Mouse (Mus musculus) ovary, postnatal 36 days (tissue): Measurements from ENCODE around the gene Inka2.
"Not testable (repeated sequence)": the region's sequence is repeated elsewhere in the genome, so short reads cannot be mapped to it uniquely, and the experiment has no call there.

Source experiments
- DNase-seq: peaks from one replicate; pipeline ENCODE4 v3.0.0; 2022; ENCODE audit warnings: low spot score, mixed read lengths

Gene Inka2

GRCm38 (mm10) chr3:105697148-105697441 is 7.3 kb upstream of the Inka2 start:
- no peak for DNase-seq

GRCm38 (mm10) chr3:105698311-105698710 is 6.1 kb upstream of the Inka2 start:
- no peak for DNase-seq

- no peak for DNase-seq
Measured at GRCm38 (mm10) chr3:105699241-105699933, 5.0 kb upstream of the Inka2 start.

DNA sequence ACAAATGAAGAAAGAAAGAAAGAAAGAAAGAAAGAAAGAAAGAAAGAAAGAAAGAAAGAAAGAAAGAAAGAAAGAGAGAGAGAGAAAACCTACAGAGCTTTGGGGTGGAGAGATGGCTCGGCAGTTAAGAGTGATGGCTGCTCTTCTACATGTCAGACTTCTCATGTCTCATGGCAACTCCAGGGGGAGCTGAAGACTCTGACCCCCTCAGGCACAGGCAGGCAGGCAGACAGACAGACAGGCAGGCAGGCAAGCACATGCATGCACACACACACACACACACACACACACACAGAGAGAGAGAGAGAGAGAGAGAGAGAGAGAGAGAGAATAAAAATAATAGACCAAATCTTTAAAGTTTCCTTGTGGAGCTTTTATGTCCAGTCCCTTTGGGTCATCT is 3.6 kb upstream of the Inka2 start:
- DNase-seq: not testable (repeated sequence)

DNA sequence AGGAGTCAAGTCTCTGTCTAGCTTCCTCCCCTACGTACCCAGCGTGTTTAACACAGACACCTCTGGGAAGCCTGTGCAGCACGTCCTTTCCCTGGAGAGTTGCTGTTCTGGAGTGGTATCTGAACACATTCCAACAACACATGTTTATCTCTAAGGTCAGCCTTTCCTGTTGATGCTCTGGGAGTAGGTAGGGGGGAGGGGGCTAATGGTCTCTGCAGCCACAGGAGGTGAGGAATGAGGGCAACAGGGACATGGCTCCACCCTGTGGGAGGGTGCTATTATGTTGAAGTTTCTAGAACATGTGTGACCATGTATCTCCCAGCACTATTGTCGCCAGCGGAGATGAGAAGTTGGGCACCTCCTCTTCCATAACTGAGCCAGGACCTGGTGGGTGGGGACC is 3.0 kb upstream of the Inka2 start:
- DNase-seq: no peak

DNA sequence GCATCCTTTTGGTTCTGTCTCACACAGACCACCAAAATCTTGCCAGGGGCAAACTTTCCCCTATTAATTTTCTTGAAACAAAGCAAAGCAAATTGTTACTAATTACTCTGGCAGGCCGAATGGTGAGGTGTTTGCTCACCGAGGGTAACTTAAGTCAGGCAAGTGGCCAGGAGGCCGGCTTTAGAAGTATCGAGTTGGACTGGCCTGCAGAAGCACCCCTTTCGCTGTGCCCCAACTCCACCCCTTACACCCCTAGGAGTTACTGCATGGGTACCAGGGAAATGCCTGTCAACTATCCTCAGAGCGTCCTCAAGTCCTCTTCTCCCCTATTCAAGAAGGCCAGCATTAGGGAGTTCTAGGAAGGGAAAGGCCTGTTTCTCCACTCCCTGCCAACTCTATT is 828 bp upstream of the Inka2 start:
- DNase-seq: no peak

DNA sequence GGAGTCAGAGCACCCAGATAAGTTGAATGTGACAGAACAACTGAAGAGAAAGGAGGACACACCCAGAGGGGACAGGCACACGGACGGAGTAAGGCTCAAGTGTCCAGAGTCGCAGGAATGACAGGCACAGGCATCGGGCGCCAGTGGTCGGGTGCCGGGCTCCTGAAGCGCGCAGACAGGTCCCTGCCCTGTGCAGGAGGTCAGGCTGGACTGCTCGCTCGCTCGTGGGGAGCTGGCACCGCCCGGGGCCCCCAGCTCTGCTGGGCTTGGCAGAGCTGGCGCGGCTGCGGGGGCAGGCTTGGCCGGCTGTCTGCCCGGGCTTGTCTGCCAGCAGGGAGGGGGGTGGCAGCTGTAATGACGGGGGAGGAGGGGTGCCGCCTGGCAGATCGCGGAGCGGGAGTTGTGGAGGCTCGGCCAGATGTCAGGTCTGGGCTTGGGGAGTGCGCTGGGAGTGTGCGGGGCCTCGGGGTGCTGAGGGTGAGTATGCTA is 706 bp downstream of the Inka2 start:
- peak; percentile 73 for DNase-seq

DNA sequence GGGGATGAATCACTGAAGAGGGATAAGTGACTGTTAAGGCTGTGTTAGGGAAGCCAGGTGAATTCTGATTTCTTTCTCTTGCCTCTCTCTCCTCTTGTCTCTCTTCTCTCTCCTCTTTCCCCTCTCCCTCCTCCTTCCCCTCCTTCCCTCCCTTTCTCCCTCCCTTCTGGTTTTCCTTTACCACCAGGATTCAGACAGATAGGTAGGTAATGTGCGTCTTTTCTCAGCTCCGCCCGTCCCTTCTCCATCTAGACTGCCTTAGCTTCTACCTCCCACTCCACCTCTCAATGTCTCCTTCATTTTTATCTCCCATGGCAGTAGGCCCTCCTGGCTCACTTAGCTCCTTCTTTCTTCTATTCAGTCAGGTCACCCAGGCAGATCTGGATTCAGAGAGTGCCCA is 1.2 kb downstream of the Inka2 start:
- no peak for DNase-seq

DNA sequence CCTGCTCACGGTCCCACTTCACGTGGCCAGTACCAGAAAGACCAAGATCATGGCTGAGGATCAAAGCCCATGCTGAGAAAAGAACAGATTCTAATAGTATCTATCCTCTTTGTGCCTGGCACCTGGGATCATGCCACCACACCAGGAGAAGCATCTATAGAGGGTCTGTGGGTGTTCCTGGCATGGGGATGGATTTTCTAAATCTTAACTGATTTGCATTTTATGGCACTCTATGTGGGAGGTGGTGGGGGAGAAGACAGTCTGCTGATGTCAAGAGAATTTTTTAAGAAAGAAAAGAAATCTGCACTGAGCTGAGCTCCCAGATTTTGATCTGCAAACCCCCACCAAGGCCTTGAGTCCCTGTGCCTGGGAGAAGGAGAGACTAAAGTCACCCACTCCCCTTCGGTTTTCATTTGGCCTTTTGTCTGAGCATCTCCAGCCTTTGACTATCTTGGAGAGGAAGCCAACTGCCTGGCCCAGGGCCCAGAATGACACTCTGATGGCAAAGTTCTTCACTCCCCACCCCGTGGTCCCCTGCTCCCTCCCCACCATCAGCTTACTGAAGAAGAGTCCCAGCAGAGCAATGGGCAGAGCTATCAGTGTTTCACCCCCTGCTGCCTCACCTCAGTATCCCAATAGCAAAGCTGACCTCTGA is 2.1 kb downstream of the Inka2 start:
- no peak for DNase-seq

GRCm38 (mm10) chr3:105707590-105707989 is 3.2 kb downstream of the Inka2 start:
- no peak for DNase-seq

GRCm38 (mm10) chr3:105710246-105710645 is 5.8 kb downstream of the Inka2 start:
- DNase-seq: no peak

GRCm38 (mm10) chr3:105711741-105712140 is 7.3 kb downstream of the Inka2 start:
- no peak for DNase-seq

GRCm38 (mm10) chr3:105712827-105713226 is 8.4 kb downstream of the Inka2 start:
- no peak for DNase-seq

DNA sequence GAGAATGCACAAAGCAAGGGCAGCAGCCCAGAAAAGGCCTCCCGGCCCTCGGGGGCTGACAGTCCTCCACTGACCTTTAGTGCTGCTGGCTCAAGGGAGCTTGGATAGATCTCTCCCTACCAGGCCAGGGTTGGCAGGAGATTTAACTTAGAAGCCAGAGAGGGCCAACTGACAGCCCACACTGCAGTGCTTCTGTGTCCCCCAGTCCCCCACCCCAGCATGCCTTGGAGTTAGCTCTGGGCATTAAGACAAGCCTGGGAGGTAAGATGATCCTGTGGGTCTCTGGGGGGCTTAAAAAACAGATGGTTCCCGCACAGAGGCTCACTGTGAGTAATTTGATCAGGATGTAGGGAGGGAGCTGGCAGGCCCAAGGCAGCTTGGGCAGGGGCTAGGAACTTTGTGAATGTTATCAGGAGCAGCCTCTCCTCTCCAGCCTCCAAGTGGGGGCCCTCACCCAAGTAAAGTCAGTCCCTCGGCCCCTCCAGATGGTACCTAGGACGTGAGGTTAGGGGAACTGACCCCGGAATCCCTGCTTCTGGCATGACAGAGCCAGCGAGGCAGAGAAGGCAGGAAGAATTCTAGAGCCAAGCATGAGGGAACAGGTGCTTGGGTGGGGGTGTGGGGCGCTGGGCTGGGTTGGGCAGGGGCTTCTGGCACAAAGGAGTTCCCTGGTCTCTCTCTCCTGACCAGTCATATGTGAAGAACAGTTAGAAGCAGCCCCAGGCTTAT is 9.9 kb downstream of the Inka2 start:
- no peak for DNase-seq

- DNase-seq: no peak
Measured at GRCm38 (mm10) chr3:105714820-105715167, 10.4 kb downstream of the Inka2 start.

- no peak for DNase-seq
Measured at GRCm38 (mm10) chr3:105716353-105717000, 12.1 kb downstream of the Inka2 start.

DNA sequence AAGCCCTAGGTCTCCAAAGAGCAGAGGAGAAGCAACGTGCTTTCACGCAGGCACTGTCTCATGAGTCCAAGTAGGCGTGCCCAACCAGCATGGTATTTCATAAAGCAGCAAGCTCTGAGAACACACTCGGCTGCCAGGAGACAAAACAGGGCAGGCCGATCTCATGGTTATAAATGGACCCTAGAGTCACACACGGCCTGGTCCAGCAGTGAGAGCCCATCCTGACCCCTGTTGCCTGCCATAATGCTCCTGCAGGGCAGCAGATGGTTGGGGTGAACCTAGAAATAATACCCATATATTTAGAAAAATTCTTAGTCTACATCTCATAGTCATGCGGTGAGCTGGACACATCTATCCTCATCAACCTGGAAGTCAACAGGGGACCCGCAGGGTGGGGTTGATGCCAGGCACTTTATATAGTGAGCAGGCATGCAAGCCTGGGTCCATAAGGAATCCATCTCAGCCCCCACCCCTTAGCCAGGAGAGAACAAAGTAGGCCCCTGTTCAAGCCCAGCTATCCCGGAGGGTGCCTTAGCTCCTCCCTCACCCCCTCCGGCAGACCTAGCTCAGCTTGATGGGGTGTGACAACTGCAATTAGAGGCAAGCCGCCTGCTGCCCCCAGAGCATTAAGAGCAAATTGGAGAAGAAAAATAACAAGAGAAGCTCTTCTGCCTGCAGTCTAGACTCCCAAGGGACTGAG is 13.6 kb downstream of the Inka2 start:
- no peak for DNase-seq

DNA sequence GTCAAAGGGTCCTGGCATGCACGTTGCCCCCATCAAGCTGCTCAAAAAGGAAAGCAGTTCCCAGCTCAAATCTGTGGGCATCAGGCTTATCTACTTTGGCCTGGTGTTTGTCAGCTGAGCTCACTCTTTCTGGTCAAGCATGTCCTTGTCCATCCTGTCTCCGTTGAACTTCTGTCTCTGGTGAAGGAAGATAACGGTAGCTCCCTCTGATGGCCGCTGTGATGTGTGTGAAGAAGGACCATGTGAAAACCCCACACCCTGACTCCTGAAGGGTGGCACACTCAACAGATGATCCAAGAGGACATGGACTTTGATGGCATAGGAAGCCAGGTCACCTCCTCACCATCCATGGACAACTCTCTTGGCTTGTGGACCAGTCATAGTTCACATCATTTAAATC is 14.3 kb downstream of the Inka2 start:
- no peak for DNase-seq

DNA sequence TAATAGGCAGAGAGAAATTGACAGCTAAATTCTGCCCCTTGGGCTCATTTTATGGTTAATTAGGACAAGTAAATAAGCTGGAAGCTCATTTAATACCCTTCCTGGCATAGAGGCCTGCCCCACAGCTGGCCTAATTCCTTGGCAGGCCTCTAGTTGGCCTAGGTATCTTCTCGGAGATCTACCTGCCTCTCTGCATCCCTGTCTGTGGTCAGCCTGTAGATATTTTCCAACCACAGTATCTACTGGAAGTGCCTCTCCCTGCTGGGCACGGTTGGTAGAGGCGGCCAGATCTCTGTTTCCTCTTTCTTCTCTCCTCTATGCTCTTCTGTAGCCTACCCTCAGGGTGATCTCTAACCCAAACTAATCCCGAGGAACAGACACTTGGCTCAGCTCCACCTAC is 15.6 kb downstream of the Inka2 start:
- DNase-seq: no peak

GRCm38 (mm10) chr3:105720514-105720913 is 16.1 kb downstream of the Inka2 start:
- DNase-seq: no peak

GRCm38 (mm10) chr3:105721681-105722201 is 17.3 kb downstream of the Inka2 start:
- no peak for DNase-seq

GRCm38 (mm10) chr3:105722510-105722909 is 18.1 kb downstream of the Inka2 start:
- no peak for DNase-seq
